Mouse (Mus musculus): ENCODE data around the gene Prkch.

The Prkch gene

GRCm38 (mm10) chr12:73714589-73714988 is 130.0 kb downstream of the Prkch start:
- DNase-seq (ENCODE audit: low spot score in 2 of 2): no peak

- DNase-seq (ENCODE audit: low spot score in 2 of 2): no peak
Measured at GRCm38 (mm10) chr12:73715331-73715730, 130.7 kb downstream of the Prkch start.

- DNase-seq (ENCODE audit: low spot score in 2 of 2): peak in 1 of 2 experiments; percentile 21
Measured at GRCm38 (mm10) chr12:73715954-73716731, 131.5 kb downstream of the Prkch start.

GRCm38 (mm10) chr12:73718036-73718435 is 133.4 kb downstream of the Prkch start:
- DNase-seq (ENCODE audit: low spot score in 2 of 2): no peak

GRCm38 (mm10) chr12:73719816-73720215 is 135.2 kb downstream of the Prkch start:
- no peak for DNase-seq (ENCODE audit: low spot score in 2 of 2)

- DNase-seq (ENCODE audit: low spot score in 2 of 2): no peak
Measured at GRCm38 (mm10) chr12:73720466-73720865, 135.9 kb downstream of the Prkch start.

GRCm38 (mm10) chr12:73722060-73722459 is 137.5 kb downstream of the Prkch start:
- no peak for DNase-seq (ENCODE audit: low spot score in 2 of 2)

- no peak for DNase-seq (ENCODE audit: low spot score in 2 of 2)
Measured at GRCm38 (mm10) chr12:73723067-73723466, 138.5 kb downstream of the Prkch start.

- no peak for DNase-seq (ENCODE audit: low spot score in 2 of 2)
Measured at GRCm38 (mm10) chr12:73723887-73724286, 139.3 kb downstream of the Prkch start.

- peak in 1 of 2 experiments; percentile 31 for DNase-seq (ENCODE audit: low spot score in 2 of 2)
Measured at GRCm38 (mm10) chr12:73725825-73726604, 141.4 kb downstream of the Prkch start.

GRCm38 (mm10) chr12:73727046-73727445 is 142.4 kb downstream of the Prkch start:
- DNase-seq (ENCODE audit: low spot score in 2 of 2): no peak

- DNase-seq (ENCODE audit: low spot score in 2 of 2): no peak
Measured at GRCm38 (mm10) chr12:73730603-73731002, 146.0 kb downstream of the Prkch start.

GRCm38 (mm10) chr12:73731093-73731492 is 146.5 kb downstream of the Prkch start:
- DNase-seq (ENCODE audit: low spot score in 2 of 2): no peak

GRCm38 (mm10) chr12:73731848-73732540 is 147.4 kb downstream of the Prkch start:
- DNase-seq (ENCODE audit: low spot score in 2 of 2): no peak

- no peak for DNase-seq (ENCODE audit: low spot score in 2 of 2)
Measured at GRCm38 (mm10) chr12:73732862-73733261, 148.3 kb downstream of the Prkch start.

- DNase-seq (ENCODE audit: low spot score in 2 of 2): no peak
Measured at GRCm38 (mm10) chr12:73736931-73737330, 152.3 kb downstream of the Prkch start.

GRCm38 (mm10) chr12:73739611-73740219 is 155.1 kb downstream of the Prkch start:
- DNase-seq (ENCODE audit: low spot score in 2 of 2): no peak

GRCm38 (mm10) chr12:73742577-73742976 is 158.0 kb downstream of the Prkch start:
- DNase-seq (ENCODE audit: low spot score in 2 of 2): no peak

GRCm38 (mm10) chr12:73743087-73743486 is 158.5 kb downstream of the Prkch start:
- DNase-seq (ENCODE audit: low spot score in 2 of 2): no peak

- no peak for DNase-seq (ENCODE audit: low spot score in 2 of 2)
Measured at GRCm38 (mm10) chr12:73746072-73746471, 161.5 kb downstream of the Prkch start.

GRCm38 (mm10) chr12:73748373-73748772 is 163.8 kb downstream of the Prkch start:
- no peak for DNase-seq (ENCODE audit: low spot score in 2 of 2)

All from left cerebral cortex, adult 9 months (tissue).